ENCODE assay signal across 9 mouse cellular contexts in genomic region chr13:83733991-83734610, GRCm38 (mm10).
DNase-seq lines count a peak whose midpoint lies in the region; ATAC-seq and TF ChIP-seq lines count a peak whose summit lies in the region.
"Had no signal": no experiment of that assay in that cellular context is flagged by ENCODE, and none has a peak within 500 bp of the region (broad histone marks: within the 10 kb centered on the region; RNA-seq: fewer than 3 reads in every experiment).

No protein-coding gene starts in this region.

- intact Hi-C loops in left cerebral cortex, postnatal 10 days (cut with DNase I) = no loop called here

- no peaks in the 10 kb centered on the region for H3K9me3 ChIP-seq in heart, embryonic 12.5 days (replicated peaks)
- no peaks in the 10 kb centered on the region for H3K9me3 ChIP-seq in E14TG2a.4 (ENCODE audit: low read length)
- no peaks in the 10 kb centered on the region for H3K9me3 ChIP-seq in forebrain, embryonic 13.5 days (replicated peaks)
- no peaks in the 10 kb centered on the region for H3K9me3 ChIP-seq in midbrain, embryonic 10.5 days (replicated peaks)

- no peaks in the 10 kb centered on the region for H3K36me3 ChIP-seq in heart, embryonic 12.5 days
- H3K36me3 ChIP-seq in E14TG2a.4 (ENCODE audit: insufficient read depth, low read length) = no peaks in the 10 kb centered on the region
- H3K36me3 ChIP-seq in forebrain, embryonic 13.5 days (ENCODE audit: poor library complexity, severe bottlenecking) = peaks cover 47% of the 10 kb centered on the region
- H3K36me3 ChIP-seq in midbrain, embryonic 10.5 days = peaks cover 49% of the 10 kb centered on the region

- H3K4me3 ChIP-seq in heart, embryonic 12.5 days = peak overlapping the region; percentile 41
- 0 out of 2 replicates have a peak overlapping the region, but pooled peaks have one; percentile 13 for H3K4me3 ChIP-seq in E14TG2a.4 (replicated peaks; ENCODE audit: low read length)
- peak overlapping the region; percentile 90 for H3K4me3 ChIP-seq in forebrain, embryonic 13.5 days
- peak overlapping the region; percentile 85 for H3K4me3 ChIP-seq in midbrain, embryonic 10.5 days

- H3K27ac ChIP-seq in heart, embryonic 12.5 days (ENCODE audit: poor library complexity, severe bottlenecking) = no peak overlapping the region
- H3K27ac ChIP-seq in forebrain, embryonic 13.5 days = peak overlapping the region; percentile 100
- H3K27ac ChIP-seq in midbrain, embryonic 10.5 days (replicated peaks) = peak overlapping the region; percentile 100

- no peak for TF ChIP-seq CTCF in E14TG2a.4 (conservative IDR thresholded peaks at IDR 0.05; ENCODE audit: low read length)

- peaks cover 28% of the 10 kb centered on the region for H3K4me1 ChIP-seq in heart, embryonic 12.5 days (replicated peaks)
- H3K4me1 ChIP-seq in E14TG2a.4 (replicated peaks; ENCODE audit: low read depth, low read length) = peaks cover 54% of the 10 kb centered on the region
- H3K4me1 ChIP-seq in forebrain, embryonic 13.5 days = no peaks in the 10 kb centered on the region
- peaks cover 55% of the 10 kb centered on the region for H3K4me1 ChIP-seq in midbrain, embryonic 10.5 days

- H3K27me3 ChIP-seq in heart, embryonic 12.5 days (replicated peaks) = peaks cover 50% of the 10 kb centered on the region
- peaks cover 56% of the 10 kb centered on the region for H3K27me3 ChIP-seq in E14TG2a.4 (ENCODE audit: insufficient read depth, low read length)
- no peaks in the 10 kb centered on the region for H3K27me3 ChIP-seq in forebrain, embryonic 13.5 days
- peaks cover 73% of the 10 kb centered on the region for H3K27me3 ChIP-seq in midbrain, embryonic 10.5 days (ENCODE audit: low read depth, poor library complexity, severe bottlenecking)

- no peak overlapping the region for H3K9ac ChIP-seq in heart, embryonic 12.5 days
- peak overlapping the region; percentile 100 for H3K9ac ChIP-seq in forebrain, embryonic 13.5 days

- H3K4me2 ChIP-seq in heart, embryonic 12.5 days = peak overlapping the region; percentile 66
- H3K4me2 ChIP-seq in forebrain, embryonic 13.5 days = peak overlapping the region; percentile 87

- DNase-seq in heart, adult 11 months = no peak
- no peak for DNase-seq in midbrain, embryonic 10.5 days (ENCODE audit: low spot score)
- DNase-seq in thymus, postnatal 14 days = no peak
- no peak for DNase-seq in left cerebral cortex, postnatal 10 days (ENCODE audit: extremely low spot score in 1 of 2, low spot score in 2 of 2)
- DNase-seq: adrenal gland, postnatal 14 days had no signal

- 0% methylated on average over 1 of the region's 1 CpGs for WGBS in heart, embryonic 12.5 days
- WGBS in forebrain, embryonic 13.5 days = 0% methylated on average over 1 of the region's 1 CpGs
- WGBS in midbrain, embryonic 10.5 days = 0% methylated on average over 1 of the region's 1 CpGs

- ATAC-seq in heart, embryonic 12.5 days (ENCODE audit: insufficient number of reproducible peaks, low FRiP score) = no peak
- no peak for ATAC-seq in forebrain, embryonic 13.5 days
- no peak for ATAC-seq in frontal cortex, adult (ENCODE audit: low TSS enrichment)

Comparison
In these comparisons a context has a peak if more than half of its experiments do, and no peak if none do; other contexts are left out.
1. H3K4me3 ChIP-seq: peak in every context shown above with its lines; median percentile 90 in forebrain, embryonic 13.5 days; 85 in midbrain, embryonic 10.5 days; 41 in heart, embryonic 12.5 days; 13 in E14TG2a.4.